Mouse (Mus musculus) mouse embryonic stem cell (cell line): ENCODE measurements around the gene Emsy.

ENCODE experiments used
- in situ Hi-C, 2 experiments: fragments of 300-500 bp; cut with MboI; formaldehyde crosslinking; loops; 1 replicate in 1 of 2; 3 replicates in 1 of 2; pipeline ENCODE4 v1.14.3; 2019 to 2020; ENCODE audit warnings: low sequenced_read_pairs in 2 of 2, low pct_unique_long_range_greater_than_20kb in 1 of 2, mixed read lengths in 1 of 2; ENCODE audit not compliant: unreplicated experiment in 1 of 2

Gene Emsy

DNA sequence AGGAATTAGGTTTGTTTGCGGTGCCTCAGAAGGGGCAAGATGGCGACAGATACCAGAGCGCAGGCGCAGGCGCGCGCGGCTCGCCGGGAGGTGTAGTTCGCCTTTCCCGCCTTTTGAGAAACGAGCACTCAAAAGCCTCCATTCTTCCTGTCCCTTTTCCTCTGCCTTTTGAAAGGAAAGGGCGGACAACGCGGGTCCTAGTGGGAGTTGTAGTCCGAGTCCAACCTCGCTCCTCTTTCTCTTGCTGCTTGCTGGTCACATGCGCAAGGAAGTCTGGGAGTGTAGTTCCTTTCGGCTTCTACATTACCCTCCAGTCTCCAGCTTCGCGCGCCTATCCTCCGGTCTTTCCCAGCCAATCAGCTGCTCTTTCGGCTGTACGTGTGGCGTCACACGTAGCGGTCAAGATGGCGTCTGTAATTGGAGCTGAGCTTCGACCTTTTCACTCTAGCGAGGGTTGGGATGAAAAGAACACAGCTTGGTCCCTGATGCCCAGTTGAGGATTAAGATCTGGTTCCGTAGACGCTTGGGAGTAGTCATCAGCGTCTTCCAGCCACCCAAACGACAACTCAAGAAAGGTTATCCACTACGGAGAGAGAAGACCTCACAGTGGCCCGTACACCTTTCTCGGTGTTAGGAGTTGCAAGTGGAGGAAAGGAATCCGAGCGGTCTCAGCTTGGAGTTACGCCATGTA is at the start of gene Emsy:
Gene Emsy, minus strand, starts transcription at position 253 of the 691 bp plus-strand sequence.
- in situ Hi-C loops, result no loop called here

DNA sequence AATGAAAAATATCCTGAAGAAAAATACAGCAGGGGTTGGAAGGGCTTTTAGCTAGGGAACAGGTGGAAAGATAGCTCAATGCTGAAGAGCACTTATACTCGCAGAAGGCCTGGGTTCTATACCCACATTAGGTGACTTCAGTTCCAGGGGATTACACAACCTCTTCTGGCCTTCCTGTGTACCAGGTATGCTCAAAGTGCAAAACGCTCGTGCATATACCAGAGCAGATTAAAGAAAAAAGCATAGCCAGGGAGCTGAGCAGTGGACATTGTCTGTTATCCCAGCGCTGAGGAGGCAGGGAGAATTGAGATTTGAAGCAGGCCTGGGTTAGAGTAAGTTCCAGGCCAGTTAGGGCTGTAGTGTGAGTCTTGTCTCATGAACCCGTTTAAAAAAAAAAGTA is 47.7 kb upstream of the Emsy start:
- in situ Hi-C loops, result no loop called here

- in situ Hi-C loops, result no loop called here
Observed at GRCm38 (mm10) chr7:98703365-98703881, 46.8 kb upstream of the Emsy start.

DNA sequence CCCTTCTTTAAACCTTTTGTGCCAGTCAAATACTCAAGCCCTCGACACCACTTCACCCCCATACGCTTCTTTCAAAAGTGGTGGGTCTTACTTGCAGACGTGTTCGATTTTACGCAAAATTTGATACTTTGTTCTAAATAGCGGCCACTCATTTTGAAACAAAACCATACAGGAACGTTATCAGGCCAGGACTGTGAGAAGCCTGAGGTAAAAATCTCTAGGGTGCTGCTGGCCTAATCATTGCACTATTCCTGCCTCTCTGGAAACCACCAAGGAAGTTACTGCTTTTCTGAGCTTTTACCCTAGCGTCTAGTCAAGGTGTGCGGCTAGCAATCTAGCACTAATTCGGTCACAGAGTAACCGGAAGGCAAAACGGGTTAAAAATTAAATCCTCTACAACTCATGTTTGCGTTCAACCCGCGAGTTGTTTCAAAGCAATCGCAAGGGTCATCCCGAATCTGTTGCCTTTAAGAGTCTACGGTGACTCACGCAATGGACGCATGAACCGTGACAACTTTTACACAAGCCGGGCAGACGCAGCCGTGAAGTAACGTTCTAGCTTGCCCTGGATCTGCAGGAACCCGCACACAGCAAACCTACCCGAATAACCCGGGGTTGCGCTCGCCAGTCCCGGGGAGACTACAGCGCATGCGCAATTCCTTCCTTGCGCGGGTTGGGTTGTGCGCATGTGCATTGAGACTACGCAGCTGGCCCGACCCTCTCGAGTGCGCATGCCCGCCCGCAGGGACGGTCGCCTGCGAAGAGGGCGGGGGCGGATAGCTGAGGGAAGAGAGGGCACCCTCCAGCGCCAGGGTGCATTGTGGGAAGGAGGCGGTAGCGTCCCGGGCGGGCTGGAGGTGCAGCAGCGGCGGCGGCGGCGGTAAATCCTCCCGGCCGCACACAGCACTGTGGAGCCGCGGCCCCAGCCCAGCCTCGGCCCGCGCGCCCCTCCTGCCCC is 46.0 kb upstream of the Emsy start, which contains the start of gene Thap12:
Gene Thap12, plus strand, starts transcription at position 821 of the 958 bp plus-strand sequence.
- in situ Hi-C loops, result no loop called here

GRCm38 (mm10) chr7:98701771-98702170 is 45.2 kb upstream of the Emsy start:
- in situ Hi-C loops, result no loop called here

GRCm38 (mm10) chr7:98698590-98698989 is 42.0 kb upstream of the Emsy start:
- in situ Hi-C loops, result no loop called here

GRCm38 (mm10) chr7:98698041-98698440 is 41.5 kb upstream of the Emsy start:
- in situ Hi-C loops, result no loop called here

DNA sequence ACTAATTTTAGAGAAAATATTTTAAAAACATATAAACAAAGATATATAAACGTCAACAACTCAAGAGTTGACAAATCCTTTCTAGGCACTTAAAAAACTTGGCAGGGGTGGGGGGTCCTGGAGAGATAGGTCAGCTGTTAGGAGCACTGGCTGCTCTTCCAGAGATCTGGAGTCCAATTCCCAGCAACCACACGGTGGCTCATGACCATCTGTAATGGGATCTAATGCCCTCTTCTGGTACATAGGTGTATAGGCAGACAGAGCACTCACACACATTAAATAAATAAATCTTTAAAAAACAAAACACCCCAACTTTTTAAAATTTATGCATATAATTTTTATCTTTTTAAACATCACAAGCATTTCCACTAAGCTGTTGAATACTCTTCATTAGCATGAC is 40.9 kb upstream of the Emsy start:
- in situ Hi-C loops, result no loop called here

GRCm38 (mm10) chr7:98694046-98694445 is 37.5 kb upstream of the Emsy start:
- in situ Hi-C loops, result no loop called here

- in situ Hi-C loops, result no loop called here
Observed at GRCm38 (mm10) chr7:98692761-98693546, 36.4 kb upstream of the Emsy start.

GRCm38 (mm10) chr7:98690831-98691230 is 34.2 kb upstream of the Emsy start:
- in situ Hi-C loops, result no loop called here

DNA sequence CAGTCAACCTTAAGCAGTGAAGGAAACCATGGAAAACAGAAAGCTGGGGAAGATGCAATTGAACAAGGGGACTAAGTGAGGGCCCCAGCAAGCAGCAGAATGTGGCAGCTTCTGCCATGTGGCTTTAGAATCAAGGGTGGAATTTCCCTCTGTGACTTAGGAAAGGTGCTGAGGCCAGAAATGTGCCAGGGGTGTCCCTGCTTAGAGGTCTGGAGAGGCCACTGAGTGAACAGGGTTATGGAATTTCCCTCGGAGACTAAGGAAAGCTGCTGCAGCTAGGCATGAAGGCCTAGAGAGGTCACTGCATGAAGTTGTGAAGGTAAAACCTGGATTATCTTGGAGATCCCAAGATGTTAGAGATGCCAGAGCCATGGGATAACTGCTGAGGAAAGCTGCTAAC is 33.5 kb upstream of the Emsy start:
- in situ Hi-C loops, result no loop called here

- in situ Hi-C loops, result no loop called here
Observed at GRCm38 (mm10) chr7:98685895-98686294, 29.3 kb upstream of the Emsy start.

DNA sequence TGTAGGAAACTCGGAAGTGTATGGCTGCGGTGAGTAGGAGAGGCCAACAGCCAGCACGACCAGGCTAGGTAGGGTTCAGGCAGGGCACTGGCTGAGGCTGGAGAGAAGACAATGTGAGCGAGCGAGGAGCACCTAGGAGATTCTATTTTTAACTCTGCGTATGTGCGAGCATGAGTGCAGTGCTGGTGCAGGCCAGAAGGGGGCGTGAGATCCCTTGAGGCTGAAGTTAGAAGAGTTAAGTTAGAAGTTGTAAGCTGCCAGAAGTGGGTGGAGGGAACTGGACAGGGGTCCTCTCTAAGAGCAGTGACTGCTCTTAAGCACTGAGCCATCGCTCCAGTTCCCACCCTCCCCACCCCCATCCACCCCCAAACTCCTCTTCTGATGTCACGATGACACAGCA is 26.2 kb upstream of the Emsy start:
- in situ Hi-C loops, result no loop called here

DNA sequence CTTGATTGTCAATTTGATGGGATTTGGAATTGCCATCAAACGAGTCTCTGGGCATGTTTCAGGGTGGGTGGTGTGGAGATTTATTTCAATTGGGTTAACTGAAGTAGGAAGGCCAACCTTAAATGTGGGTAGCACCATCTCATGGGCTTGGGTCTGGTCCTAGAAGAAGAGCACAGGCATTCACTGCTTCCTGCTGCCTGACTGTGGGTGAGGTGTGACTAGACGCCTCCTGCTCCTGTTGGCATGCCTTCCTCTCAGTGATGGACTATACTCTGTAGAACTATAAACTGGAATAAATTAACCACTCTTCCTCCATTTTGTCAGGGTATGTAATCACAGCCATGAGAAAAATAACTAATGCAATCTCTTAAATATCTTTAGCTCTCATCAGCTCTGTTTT is 24.1 kb upstream of the Emsy start:
- in situ Hi-C loops, result no loop called here

GRCm38 (mm10) chr7:98678441-98678840 is 21.9 kb upstream of the Emsy start:
- in situ Hi-C loops, result no loop called here

DNA sequence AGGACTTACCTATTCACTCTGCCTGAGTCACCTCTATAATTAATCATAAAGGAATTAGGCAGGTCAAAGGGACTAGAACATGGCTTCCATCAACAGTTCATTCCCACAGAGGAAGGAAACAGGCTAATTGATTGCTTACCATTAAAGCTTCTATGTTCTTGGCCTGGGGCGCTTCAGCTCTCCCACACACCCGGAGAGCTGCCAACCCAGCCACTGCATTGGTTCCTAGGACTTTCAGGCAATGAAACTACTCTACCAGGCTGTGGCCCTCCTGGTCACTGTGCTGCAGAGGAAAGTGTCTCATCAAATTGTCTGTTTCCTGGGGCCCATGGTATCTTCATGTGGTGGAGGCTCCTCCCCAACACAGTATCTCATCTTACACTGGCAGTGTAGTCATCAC is 20.9 kb upstream of the Emsy start:
- in situ Hi-C loops, result no loop called here

- in situ Hi-C loops, result no loop called here
Observed at GRCm38 (mm10) chr7:98674344-98674743, 17.8 kb upstream of the Emsy start.
